Mouse (Mus musculus) thymus, adult 18-20 months (tissue): ENCODE measurements around the gene Ecm1.
"Not testable (repeated sequence)": the region's sequence is repeated elsewhere in the genome, so short reads cannot be mapped to it uniquely, and the experiment has no call there.

ENCODE experiments used
- DNase-seq, 2 experiments: peaks; one replicate each; pipeline ENCODE4 v3.0.0; 2022; ENCODE audit warnings: mixed read lengths in 2 of 2

Ecm1 gene

GRCm38 (mm10) chr3:95726696-95727358 is 12.5 kb downstream of the Ecm1 start:
- DNase-seq = no peak

- no peak for DNase-seq
These were observed 13.5 kb downstream of the Ecm1 start for GRCm38 (mm10) chr3:95725863-95726262.

GRCm38 (mm10) chr3:95722386-95722785 is 17.0 kb downstream of the Ecm1 start:
- no peak for DNase-seq

- DNase-seq = no peak
These were observed 21.2 kb downstream of the Ecm1 start for GRCm38 (mm10) chr3:95718153-95718552.

- no peak for DNase-seq
These were observed 23.3 kb downstream of the Ecm1 start for GRCm38 (mm10) chr3:95716075-95716474.

- no peak for DNase-seq
These were observed 29.4 kb downstream of the Ecm1 start for GRCm38 (mm10) chr3:95709967-95710366.

- DNase-seq = no peak
These were observed 30.3 kb downstream of the Ecm1 start for GRCm38 (mm10) chr3:95709044-95709443.

GRCm38 (mm10) chr3:95707497-95707896 is 31.9 kb downstream of the Ecm1 start:
- DNase-seq = peak in 1 of 2 experiments; percentile 40

GRCm38 (mm10) chr3:95706273-95706672 is 33.1 kb downstream of the Ecm1 start:
- DNase-seq = no peak

- no peak for DNase-seq
These were observed 34.8 kb downstream of the Ecm1 start for GRCm38 (mm10) chr3:95704612-95705011.

GRCm38 (mm10) chr3:95703276-95703675 is 36.1 kb downstream of the Ecm1 start:
- DNase-seq = no peak

- no peak for DNase-seq
These were observed 37.4 kb downstream of the Ecm1 start for GRCm38 (mm10) chr3:95701877-95702540.

- no peak for DNase-seq
These were observed 38.3 kb downstream of the Ecm1 start for GRCm38 (mm10) chr3:95701085-95701484.

GRCm38 (mm10) chr3:95700233-95700681 is 39.1 kb downstream of the Ecm1 start:
- no peak for DNase-seq

GRCm38 (mm10) chr3:95698286-95698685 is 41.1 kb downstream of the Ecm1 start:
- DNase-seq = no peak

- no peak for DNase-seq
These were observed 43.0 kb downstream of the Ecm1 start for GRCm38 (mm10) chr3:95696360-95696759.

- no peak for DNase-seq
These were observed 43.6 kb downstream of the Ecm1 start for GRCm38 (mm10) chr3:95695796-95696195.

- no peak for DNase-seq
These were observed 44.3 kb downstream of the Ecm1 start for GRCm38 (mm10) chr3:95694808-95695703.

- no peak for DNase-seq
These were observed 45.3 kb downstream of the Ecm1 start for GRCm38 (mm10) chr3:95693821-95694807.

- no peak for DNase-seq
These were observed 46.7 kb downstream of the Ecm1 start for GRCm38 (mm10) chr3:95692677-95693076.

- DNase-seq = not testable (repeated sequence)
These were observed 48.8 kb downstream of the Ecm1 start for GRCm38 (mm10) chr3:95690552-95690951.

GRCm38 (mm10) chr3:95689940-95690339 is 49.4 kb downstream of the Ecm1 start:
- DNase-seq = no peak
